Mouse (Mus musculus) urinary bladder, postnatal 36 days (tissue): ENCODE data around the gene Kdr.

Experiments used
- DNase-seq, 2 experiments: peaks; one replicate each; pipeline ENCODE4 v3.0.0; 2022; ENCODE audit warnings: low spot score in 2 of 2, mixed read lengths in 1 of 2

Gene Kdr

DNA sequence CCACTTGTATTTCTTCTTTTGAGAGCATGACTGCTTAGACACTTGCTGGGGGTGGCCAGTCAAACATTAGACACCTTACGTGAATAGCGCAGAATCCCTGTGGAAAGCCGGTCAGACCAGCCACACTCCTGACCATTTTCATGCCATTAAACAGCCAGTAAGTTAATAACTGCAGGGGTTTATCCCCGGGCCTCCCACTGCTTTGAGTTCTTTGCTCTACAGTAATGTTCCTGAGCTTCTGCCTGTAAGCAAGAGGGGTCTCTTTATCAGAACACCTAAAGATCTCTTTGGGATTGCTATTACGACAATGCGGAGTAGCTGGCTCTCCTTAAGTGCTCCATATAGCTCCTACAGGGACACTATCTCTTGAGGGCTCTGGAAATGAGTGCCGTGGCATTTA lies 58.7 kb downstream of the Kdr start:
- no peak for DNase-seq

DNA sequence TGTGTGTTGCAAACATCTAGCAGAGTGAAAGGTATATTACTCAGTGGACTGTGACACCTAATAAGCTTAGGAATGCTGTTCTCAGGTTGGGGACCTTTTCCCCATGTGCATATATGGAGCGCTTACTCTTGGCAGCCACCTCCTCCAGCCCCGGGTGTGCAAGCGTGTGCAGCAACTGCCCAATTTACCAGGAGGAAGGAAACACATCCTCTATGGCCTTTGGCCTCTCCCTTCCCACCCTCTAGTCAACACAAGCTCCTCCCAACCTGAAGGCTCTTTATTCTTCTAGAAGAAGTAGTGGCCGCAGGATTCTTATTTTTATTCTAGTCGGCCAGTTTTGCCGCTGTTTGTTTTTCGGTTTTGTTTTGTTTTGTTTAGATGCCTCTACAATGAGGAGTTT lies 60.1 kb downstream of the Kdr start:
- no peak for DNase-seq

DNA sequence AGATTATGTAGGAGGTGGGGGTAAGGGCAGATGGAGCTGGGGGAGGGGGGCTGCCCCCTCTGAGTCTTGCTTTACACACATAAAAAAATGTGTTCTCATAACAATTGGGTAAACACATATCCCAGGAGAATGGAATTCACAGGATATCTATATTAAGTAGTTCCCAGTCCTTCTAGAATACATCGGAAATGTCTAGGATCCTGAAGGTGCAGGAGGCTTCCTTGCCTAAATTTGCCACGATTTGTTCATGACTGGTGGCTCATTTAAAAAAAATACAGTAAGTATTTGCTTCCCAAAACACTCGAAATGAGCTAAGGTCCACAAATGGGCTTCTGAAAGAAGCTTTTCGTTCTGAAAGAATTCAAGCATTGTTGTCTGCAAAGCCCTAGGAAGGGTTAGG lies 61.0 kb downstream of the Kdr start:
- no peak for DNase-seq

DNA sequence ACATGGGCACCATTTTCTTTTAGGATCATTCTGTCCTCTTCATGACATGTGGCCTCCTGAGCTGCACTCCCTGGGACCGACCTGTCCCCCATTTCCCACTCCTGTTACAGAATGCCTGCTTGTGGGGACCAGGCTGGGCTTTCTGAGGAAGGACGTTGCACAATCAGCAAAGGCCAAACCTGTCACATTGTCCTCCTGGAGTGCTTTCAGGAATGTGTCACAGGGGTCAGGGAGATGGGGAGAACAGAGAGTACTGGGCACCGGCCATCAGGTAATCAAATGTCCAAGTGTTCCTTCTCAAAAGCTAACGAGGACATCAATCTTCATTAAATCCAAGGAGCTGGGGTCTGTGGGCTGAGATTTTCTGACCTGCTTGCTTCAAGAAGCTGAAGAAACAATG lies 72.2 kb downstream of the Kdr start:
- DNase-seq = no peak

DNA sequence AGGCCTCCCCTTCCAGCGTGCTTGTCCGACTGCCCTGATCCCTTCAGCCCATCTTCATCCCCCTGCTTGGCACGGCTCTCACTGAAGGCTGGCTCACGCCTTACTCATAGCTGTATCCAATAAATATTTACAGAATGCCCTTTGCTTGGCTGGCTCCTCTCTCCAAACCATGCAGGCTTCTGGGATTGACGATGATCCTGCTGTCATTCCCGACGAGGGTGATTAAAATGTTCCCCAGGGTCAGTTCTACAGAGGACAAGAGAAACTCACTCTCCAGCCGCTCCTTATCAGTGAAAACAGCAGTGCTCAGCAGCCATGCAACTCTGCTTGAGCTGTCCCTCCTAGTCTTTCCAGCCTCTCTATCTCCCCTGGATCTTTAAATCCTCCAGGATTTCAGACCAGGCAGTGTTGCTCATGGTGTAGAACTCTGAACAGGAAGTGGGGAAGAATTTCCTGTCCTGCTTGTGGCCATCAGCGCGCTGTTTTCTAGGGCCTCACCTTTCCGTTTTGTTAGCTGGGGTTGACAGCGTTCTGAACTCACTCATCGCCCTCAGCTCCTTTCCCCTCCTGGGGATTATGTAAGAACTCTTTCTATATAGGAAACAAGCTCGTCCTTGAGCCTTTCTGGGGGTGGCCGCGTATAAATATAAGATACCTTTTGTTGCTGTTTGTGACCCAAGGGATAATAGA lies 77.9 kb downstream of the Kdr start:
- DNase-seq = no peak

DNA sequence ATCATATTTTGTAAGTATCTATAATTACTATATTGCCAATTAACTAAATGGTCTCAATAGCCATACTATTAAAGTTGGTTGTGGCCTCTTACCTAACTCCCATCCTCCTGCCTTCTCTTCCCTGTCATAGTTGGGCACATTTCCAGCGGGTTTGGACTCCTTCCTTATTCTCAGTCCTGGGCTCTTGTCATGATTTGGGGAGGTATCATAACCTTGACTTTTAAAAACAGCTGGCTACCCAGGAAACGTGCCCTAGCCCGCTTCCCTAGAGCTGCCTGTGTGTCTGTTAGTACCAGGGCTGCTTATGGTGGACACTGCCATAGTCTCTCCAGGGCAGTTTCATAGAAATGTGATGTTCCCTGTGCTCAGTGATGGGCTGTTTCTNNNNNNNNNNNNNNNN lies 82.9 kb downstream of the Kdr start:
- DNase-seq = no peak

DNA sequence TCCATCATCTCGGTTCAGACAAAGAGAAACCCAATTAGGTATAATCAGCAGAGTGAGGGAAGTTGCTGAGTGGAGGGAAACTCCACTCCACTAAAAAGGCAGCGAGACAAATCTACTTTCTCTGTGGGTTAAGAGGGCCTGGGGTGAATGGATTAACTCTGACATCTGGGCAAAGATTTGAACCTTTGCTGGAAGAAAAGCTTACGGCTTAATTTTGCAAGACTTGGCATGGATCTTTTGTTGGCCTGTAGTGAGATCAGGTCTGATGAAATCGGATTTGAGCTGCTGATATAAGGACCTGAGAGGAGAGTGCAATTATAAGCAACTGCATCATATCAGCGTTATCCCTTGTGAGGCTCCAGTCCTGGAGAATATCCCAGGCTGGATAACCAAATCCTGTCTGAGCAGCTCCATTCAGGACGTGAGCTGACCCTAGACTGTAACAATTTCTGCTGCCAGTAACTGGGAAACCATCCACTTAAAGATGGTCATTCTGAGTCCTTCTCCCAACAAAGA lies 85.2 kb downstream of the Kdr start:
- no peak for DNase-seq
